Mouse (Mus musculus): ENCODE data around the gene Ube2t. TPM values are rescaled to one million over a fixed set of nuclear protein-coding genes. Genes with fewer than 3 reads are reported as not detected.

Ube2t gene
- polyA plus RNA-seq, 1 experiment from 2014 or later: 11.7 TPM

DNA sequence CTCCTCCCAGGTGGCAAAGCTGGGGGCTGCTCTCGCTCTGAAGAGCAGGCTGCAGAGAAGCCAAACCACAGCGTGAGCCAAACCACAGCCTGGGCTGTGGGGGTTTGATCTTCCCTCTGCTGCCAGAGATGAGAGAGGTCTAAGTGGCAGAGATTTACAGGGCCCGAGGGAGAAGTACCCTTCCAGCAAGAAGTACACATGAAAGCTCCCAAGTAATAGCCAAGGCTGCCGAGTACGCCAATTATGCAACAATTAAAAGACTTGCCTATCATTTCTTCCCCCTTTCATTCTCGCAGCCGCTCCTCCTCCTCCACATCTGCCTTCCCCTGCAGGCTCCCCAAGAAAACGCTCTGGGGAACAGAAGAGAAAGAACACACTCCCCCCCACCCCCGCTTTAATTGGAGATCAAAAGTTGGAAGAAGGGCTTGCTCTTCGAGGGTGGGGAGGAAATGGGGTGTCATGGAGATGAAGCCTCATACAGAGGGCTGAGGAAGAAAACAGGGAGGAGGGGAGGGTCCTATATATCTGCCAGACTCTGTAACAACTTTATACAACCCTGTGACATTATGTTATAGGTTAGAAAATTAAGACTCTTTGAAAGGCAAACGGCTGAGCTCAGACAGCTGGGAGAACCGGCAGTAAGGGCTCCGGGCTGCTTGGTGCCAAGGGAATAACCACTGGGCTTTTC is 56.9 kb downstream of the Ube2t start:
- peak; percentile 70; the same call in 1 of the 2 replicates for ATAC-seq (ENCODE audit: low read depth)

DNA sequence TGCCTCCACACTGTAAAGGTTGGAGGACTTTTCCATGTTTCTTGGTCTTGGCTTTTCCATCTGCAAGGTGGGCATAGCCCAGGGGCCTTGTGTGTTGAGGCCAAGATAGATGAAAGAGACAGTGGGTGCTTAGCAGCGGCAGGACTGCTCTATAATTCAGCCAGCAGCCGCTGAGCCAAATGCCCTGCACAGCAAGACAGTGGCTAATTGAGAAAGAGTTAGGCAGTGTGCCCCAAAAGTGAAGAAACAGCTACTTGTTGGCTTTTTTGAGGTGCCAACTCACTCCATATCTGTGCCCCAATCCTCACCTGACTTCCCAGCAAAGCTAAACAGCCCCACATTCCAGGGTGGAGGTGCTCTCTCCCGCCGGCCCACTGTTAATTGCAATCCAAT is 57.4 kb downstream of the Ube2t start:
- 48% methylated on average over 4 of the region's 4 CpGs for WGBS
- Histone ChIP-seq H3K27ac (replicated peaks) (peak overlapping the region; percentile 6), H3K9me3 (no peaks in the 10 kb centered on the region), H3K4me2 (no peak overlapping the region), H3K36me3 (no peaks in the 10 kb centered on the region), H3K9ac (no peak overlapping the region), H3K27me3 (no peaks in the 10 kb centered on the region), H3K4me1 (replicated peaks) (peaks cover 46% of the 10 kb centered on the region), H3K4me3 (no peak overlapping the region)
- ATAC-seq (ENCODE audit: low read depth): no peak

More for the DNA sequence above, 56.9 kb downstream of the Ube2t start:
- Histone ChIP-seq H3K9ac (no peak overlapping the region), H3K9me3 (no peaks in the 10 kb centered on the region), H3K36me3 (no peaks in the 10 kb centered on the region), H3K4me2 (peak overlapping the region; percentile 4; the same call in 1 of the 2 replicates), H3K4me1 (replicated peaks) (peaks cover 50% of the 10 kb centered on the region), H3K4me3 (no peak overlapping the region), H3K27ac (replicated peaks) (peak overlapping the region; percentile 6), H3K27me3 (no peaks in the 10 kb centered on the region)
- 9% methylated on average over 13 of the region's 13 CpGs for WGBS

GRCm38 (mm10) chr1:135020281-135020940 is 58.0 kb downstream of the Ube2t start:
- 80% methylated on average over 5 of the region's 5 CpGs for WGBS
- Histone ChIP-seq H3K4me3 (no peak overlapping the region), H3K36me3 (no peaks in the 10 kb centered on the region), H3K27ac (replicated peaks) (no peak overlapping the region), H3K27me3 (no peaks in the 10 kb centered on the region), H3K9ac (no peak overlapping the region), H3K9me3 (no peaks in the 10 kb centered on the region), H3K4me2 (no peak overlapping the region), H3K4me1 (replicated peaks) (peaks cover 39% of the 10 kb centered on the region)
- ATAC-seq (ENCODE audit: low read depth): no peak

DNA sequence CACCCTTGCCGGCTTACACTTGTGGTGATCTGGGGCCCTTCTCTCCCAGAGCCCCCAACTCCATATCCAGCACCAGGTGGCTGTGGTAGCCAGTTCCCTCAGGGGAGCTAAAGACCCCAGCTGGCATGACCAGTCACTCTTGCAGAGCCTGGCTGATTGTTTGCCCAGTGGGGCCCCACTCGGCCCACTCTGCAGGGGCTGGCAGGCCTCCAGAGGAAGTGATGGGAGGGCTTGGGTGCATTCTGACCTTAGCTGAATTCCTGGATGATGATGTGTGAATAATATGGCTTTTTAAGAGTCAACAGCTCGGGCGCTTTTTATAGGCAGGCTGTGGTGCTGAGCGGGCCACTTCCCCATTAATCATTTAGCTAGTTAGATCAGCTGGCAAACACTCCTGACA is 58.6 kb downstream of the Ube2t start:
- H3K27me3 ChIP-seq: no peaks in the 10 kb centered on the region
- peak; percentile 51; the same call in 1 of the 2 replicates for ATAC-seq (ENCODE audit: low read depth)
- H3K4me2 ChIP-seq: no peak overlapping the region

GRCm38 (mm10) chr1:135021936-135022335 is 59.6 kb downstream of the Ube2t start:
- no peak for ATAC-seq (ENCODE audit: low read depth)
- Histone ChIP-seq H3K27ac (replicated peaks) (peak overlapping the region; percentile 39; the same call in 1 of the 2 replicates), H3K4me2 (no peak overlapping the region), H3K27me3 (no peaks in the 10 kb centered on the region), H3K4me1 (replicated peaks) (peaks cover 39% of the 10 kb centered on the region), H3K9me3 (no peaks in the 10 kb centered on the region), H3K36me3 (no peaks in the 10 kb centered on the region), H3K9ac (no peak overlapping the region), H3K4me3 (no peak overlapping the region)
- 74% methylated on average over 5 of the region's 5 CpGs for WGBS

More for the DNA sequence above, 58.6 kb downstream of the Ube2t start:
- WGBS: 18% methylated on average over 5 of the region's 5 CpGs
- Histone ChIP-seq H3K36me3 (no peaks in the 10 kb centered on the region), H3K4me1 (replicated peaks) (peaks cover 39% of the 10 kb centered on the region), H3K27ac (replicated peaks) (no peak overlapping the region), H3K4me3 (no peak overlapping the region), H3K9ac (no peak overlapping the region), H3K9me3 (no peaks in the 10 kb centered on the region)

DNA sequence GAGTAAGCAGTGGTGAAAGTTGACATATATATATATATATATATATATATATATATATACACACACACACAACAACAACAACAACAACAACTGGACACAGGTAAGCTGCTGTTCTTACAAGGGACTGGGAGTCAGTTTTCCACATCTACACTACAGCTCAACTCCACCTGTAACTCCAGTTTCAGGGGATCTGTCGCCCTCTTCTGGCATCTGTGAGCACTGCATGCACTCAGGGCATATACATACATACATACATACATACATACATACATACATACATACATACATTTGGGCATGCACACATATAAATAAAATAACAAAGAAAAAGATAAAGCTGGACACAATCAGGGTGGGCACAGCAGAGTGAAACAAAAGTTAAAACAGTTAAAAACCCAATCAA is 61.2 kb downstream of the Ube2t start:
- no peaks in the 10 kb centered on the region for H3K36me3 ChIP-seq
- no peak for ATAC-seq (ENCODE audit: low read depth)
- H3K9me3 ChIP-seq: peaks cover 13% of the 10 kb centered on the region; the same call in 1 of the 2 replicates
- H3K4me3 ChIP-seq: no peak overlapping the region
- no peaks in the 10 kb centered on the region for H3K27me3 ChIP-seq
- 69% methylated on average over 1 of the region's 1 CpGs for WGBS
- no peak overlapping the region for H3K27ac ChIP-seq (replicated peaks)
- H3K4me1 ChIP-seq (replicated peaks): peaks cover 38% of the 10 kb centered on the region
- H3K9ac ChIP-seq: no peak overlapping the region
- no peak overlapping the region for H3K4me2 ChIP-seq

Other genes starting within 250 kb of the Ube2t start
- gene Ppp1r12b, start 6.6 kb upstream of the Ube2t start, polyA plus RNA-seq (2015; fragmentation: Nextera tagmentation; extraction: Ambion mirVana): 10.5 and 12.6 TPM in 2 replicates
- 1.4 and 2.0 TPM in 2 replicates for gene Lgr6, start 142.7 kb downstream of the Ube2t start, polyA plus RNA-seq (2015; fragmentation: Nextera tagmentation; extraction: Ambion mirVana)
- 0.59 and 1.1 TPM in 2 replicates for gene Ptpn7, start 170.1 kb downstream of the Ube2t start, polyA plus RNA-seq (2015; fragmentation: Nextera tagmentation; extraction: Ambion mirVana)
- 331 and 336 TPM in 2 replicates for gene Arl8a, start 184.3 kb downstream of the Ube2t start, polyA plus RNA-seq (2015; fragmentation: Nextera tagmentation; extraction: Ambion mirVana)
- 0.63 and 0.76 TPM in 2 replicates for gene Gpr37l1, start 205.1 kb downstream of the Ube2t start, polyA plus RNA-seq (2015; fragmentation: Nextera tagmentation; extraction: Ambion mirVana)

All from neural tube, embryonic 13.5 days (tissue).